Mouse (Mus musculus) bone marrow macrophage, adult 2 months (primary cell): ENCODE measurements around the gene Epsti1.

Experiments used
- CTCF ChIP-seq: IDR thresholded peaks from 2 replicates; pipeline ENCODE4 v1.5.1; 2012; ENCODE audit warnings: low read depth, mild to moderate bottlenecking, low read length, moderate library complexity
- POLR2A ChIP-seq: IDR thresholded peaks from 2 replicates; pipeline ENCODE4 v1.6.1; 2012; ENCODE audit warnings: mild to moderate bottlenecking, low read depth, low read length, borderline replicate concordance

DNA sequence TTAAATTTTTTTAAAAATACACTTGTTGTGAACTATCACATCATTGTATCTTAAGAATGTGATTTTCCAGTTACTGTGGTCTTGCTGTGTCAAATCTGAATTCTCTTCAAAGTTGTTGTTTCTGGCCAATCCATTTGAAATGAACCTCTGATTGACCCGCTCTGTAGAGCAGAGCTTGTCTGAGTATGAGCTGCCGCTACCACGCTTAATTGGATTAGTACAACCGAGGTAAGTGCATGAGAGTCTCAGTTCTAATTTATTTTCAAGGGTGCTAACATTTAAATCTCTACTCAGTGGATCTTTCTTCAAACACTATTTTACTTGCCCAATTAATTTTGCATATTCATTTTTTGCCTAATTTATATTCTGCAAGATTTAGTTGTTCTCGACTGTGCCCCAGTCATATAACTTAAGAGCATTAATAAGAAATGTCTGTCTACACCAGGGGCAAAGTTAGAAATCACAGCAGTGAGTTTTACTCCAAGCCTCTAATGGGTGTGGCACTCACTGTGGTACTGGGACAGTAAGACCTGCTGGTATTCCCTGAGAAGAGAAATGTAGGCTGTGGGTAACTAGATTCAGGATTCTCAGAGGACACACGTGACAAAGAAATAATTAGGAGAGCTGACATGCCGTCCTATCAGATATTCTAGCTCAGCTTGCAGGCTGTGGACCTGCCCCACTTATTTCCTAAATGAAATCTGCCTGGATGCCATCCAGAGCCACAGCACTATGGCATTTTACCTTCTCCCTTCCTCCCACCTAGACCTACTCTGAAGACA lies 111.7 kb downstream of the Epsti1 start:
- TF ChIP-seq CTCF = no peak
- no peak for TF ChIP-seq POLR2A
